Mouse (Mus musculus): Measurements from ENCODE around the gene Otogl. TPM values are rescaled to one million over a fixed set of nuclear protein-coding genes. Genes with fewer than 3 reads are reported as not detected.
"Not testable (repeated sequence)": the region's sequence is repeated elsewhere in the genome, so short reads cannot be mapped to it uniquely, and the experiment has no call there.

The Otogl gene
- polyA plus RNA-seq, 1 experiment: not detected

GRCm38 (mm10) chr10:107813814-107814483, 98.0 kb downstream of the Otogl start:
- no peak for TF ChIP-seq POLR2A (IDR thresholded peaks at IDR 0.05; ENCODE audit: borderline replicate concordance, control insufficient read depth, low read depth, low read length)
- no peak for TF ChIP-seq CTCF (IDR thresholded peaks at IDR 0.05; ENCODE audit: control insufficient read depth, insufficient read depth, low read length)
- no peak overlapping the region for H3K27ac ChIP-seq (ENCODE audit: control insufficient read depth, insufficient read depth, low read depth, low read length, poor library complexity)

DNA sequence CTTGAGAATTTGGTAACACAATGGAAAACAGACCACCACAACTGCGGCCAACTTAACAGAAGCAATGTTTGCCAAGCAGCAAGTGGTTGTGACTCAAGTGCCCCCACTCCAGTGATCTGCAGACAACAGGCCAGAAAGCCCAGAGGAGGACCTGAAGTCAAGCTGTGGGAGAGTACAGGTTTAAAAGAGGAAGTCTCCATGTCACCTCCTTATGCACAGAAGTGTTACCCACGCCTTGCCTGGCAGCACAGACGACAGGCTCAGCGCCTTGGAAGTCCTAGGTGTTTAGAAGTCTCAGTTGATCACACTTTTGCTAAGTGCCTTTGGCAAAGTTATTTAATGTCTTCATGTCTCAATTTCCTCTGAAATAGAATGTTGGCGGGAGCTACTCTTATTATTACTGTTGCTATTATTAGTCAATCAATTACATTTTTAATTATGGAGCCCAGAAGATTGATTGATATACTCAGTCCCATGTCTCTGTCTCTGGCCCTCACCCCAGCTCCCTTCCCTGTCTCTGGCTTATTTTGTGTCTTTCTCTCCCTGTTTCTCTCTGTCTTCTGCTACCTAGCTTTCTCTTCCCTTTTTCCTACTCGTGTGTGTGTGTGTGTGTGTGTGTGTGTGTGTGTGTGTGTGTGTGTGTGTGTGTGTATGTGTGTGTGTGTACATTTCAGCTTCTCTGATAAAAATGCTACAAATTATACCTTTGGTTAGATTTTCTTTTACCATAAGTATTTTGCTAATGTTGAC, 101.1 kb downstream of the Otogl start:
- 34% methylated on average over 6 of the region's 6 CpGs for WGBS
- no peak overlapping the region for H3K4me3 ChIP-seq (replicated peaks; ENCODE audit: control insufficient read depth, low read depth, low read length)
- H3K27ac ChIP-seq (ENCODE audit: control insufficient read depth, insufficient read depth, low read depth, low read length, poor library complexity): no peak overlapping the region
- TF ChIP-seq POLR2A (IDR thresholded peaks at IDR 0.05; ENCODE audit: borderline replicate concordance, control insufficient read depth, low read depth, low read length) (no peak), CTCF (IDR thresholded peaks at IDR 0.05; ENCODE audit: control insufficient read depth, insufficient read depth, low read length) (no peak)
- no peaks in the 10 kb centered on the region for H3K4me1 ChIP-seq (ENCODE audit: control insufficient read depth, insufficient read depth, low read length)

More at GRCm38 (mm10) chr10:107813814-107814483, 98.0 kb downstream of the Otogl start:
- Histone ChIP-seq H3K4me3 (replicated peaks; ENCODE audit: control insufficient read depth, low read depth, low read length) (no peak overlapping the region), H3K4me1 (ENCODE audit: control insufficient read depth, insufficient read depth, low read length) (no peaks in the 10 kb centered on the region)
- 84% methylated on average over 16 of the region's 16 CpGs for WGBS

- TF ChIP-seq CTCF (IDR thresholded peaks at IDR 0.05; ENCODE audit: control insufficient read depth, insufficient read depth, low read length): no peak
- WGBS: 80% methylated on average over 2 of the region's 2 CpGs
- Histone ChIP-seq H3K4me3 (replicated peaks; ENCODE audit: control insufficient read depth, low read depth, low read length) (no peak overlapping the region), H3K4me1 (ENCODE audit: control insufficient read depth, insufficient read depth, low read length) (no peaks in the 10 kb centered on the region), H3K27ac (ENCODE audit: control insufficient read depth, insufficient read depth, low read depth, low read length, poor library complexity) (no peak overlapping the region)
Measured at GRCm38 (mm10) chr10:107805203-107805602, 106.7 kb downstream of the Otogl start.

- H3K4me1 ChIP-seq (ENCODE audit: control insufficient read depth, insufficient read depth, low read length); H3K27ac ChIP-seq (ENCODE audit: control insufficient read depth, insufficient read depth, low read depth, low read length, poor library complexity); H3K4me3 ChIP-seq (replicated peaks; ENCODE audit: control insufficient read depth, low read depth, low read length): not testable (repeated sequence)
- WGBS: 50% methylated on average over 2 of the region's 2 CpGs
Measured at GRCm38 (mm10) chr10:107804285-107804684, 107.6 kb downstream of the Otogl start.

DNA sequence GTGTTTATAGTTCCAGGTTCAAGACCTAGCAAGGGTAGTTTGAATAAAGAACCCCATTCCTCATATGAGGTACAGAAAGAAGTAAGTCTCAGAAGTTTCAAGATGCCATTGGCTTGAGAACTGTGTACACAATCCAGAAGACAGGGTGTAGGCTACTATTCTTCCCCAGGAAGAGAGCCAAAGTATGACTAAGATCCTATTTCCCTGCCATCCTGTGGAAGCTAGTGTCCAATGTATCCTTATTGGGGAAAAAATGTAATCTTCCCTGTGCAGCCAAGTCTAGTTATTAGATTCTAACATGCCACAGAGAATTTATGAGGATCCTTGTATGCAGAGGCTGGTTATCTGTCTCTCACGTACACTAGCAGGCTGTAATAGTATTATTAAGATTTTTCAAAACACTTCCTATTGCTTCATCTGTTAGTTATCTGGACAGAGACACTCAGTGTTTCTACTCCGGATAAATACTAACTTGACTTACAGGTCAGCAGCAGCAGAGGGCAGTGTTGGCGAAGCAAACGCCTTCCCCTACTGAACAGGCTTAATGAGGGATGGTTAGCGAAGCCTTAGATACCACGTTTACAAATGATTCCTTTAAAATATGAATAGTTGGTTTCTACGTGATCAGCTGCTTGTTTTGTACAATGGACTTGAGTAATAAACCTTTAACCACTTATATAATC, 112.1 kb downstream of the Otogl start:
- Histone ChIP-seq H3K27ac (ENCODE audit: control insufficient read depth, insufficient read depth, low read depth, low read length, poor library complexity) (no peak overlapping the region), H3K4me1 (ENCODE audit: control insufficient read depth, insufficient read depth, low read length) (no peaks in the 10 kb centered on the region), H3K4me3 (replicated peaks; ENCODE audit: control insufficient read depth, low read depth, low read length) (no peak overlapping the region)
- 3% methylated on average over 7 of the region's 7 CpGs for WGBS
- TF ChIP-seq CTCF (IDR thresholded peaks at IDR 0.05; ENCODE audit: control insufficient read depth, insufficient read depth, low read length): peak; percentile 58
- TF ChIP-seq POLR2A (IDR thresholded peaks at IDR 0.05; ENCODE audit: borderline replicate concordance, control insufficient read depth, low read depth, low read length): no peak

- Histone ChIP-seq H3K27ac (ENCODE audit: control insufficient read depth, insufficient read depth, low read depth, low read length, poor library complexity) (no peak overlapping the region), H3K4me1 (ENCODE audit: control insufficient read depth, insufficient read depth, low read length) (no peaks in the 10 kb centered on the region), H3K4me3 (replicated peaks; ENCODE audit: control insufficient read depth, low read depth, low read length) (no peak overlapping the region)
- TF ChIP-seq POLR2A (IDR thresholded peaks at IDR 0.05; ENCODE audit: borderline replicate concordance, control insufficient read depth, low read depth, low read length) (no peak), CTCF (IDR thresholded peaks at IDR 0.05; ENCODE audit: control insufficient read depth, insufficient read depth, low read length) (no peak)
- WGBS: 85% methylated on average over 10 of the region's 10 CpGs
Measured at GRCm38 (mm10) chr10:107794812-107795756, 116.8 kb downstream of the Otogl start.

GRCm38 (mm10) chr10:107792491-107792890, 119.4 kb downstream of the Otogl start:
- TF ChIP-seq CTCF (IDR thresholded peaks at IDR 0.05; ENCODE audit: control insufficient read depth, insufficient read depth, low read length): no peak
- no peak for TF ChIP-seq POLR2A (IDR thresholded peaks at IDR 0.05; ENCODE audit: borderline replicate concordance, control insufficient read depth, low read depth, low read length)
- WGBS: 23% methylated on average over 3 of the region's 3 CpGs
- Histone ChIP-seq H3K4me3 (replicated peaks; ENCODE audit: control insufficient read depth, low read depth, low read length) (no peak overlapping the region), H3K27ac (ENCODE audit: control insufficient read depth, insufficient read depth, low read depth, low read length, poor library complexity) (no peak overlapping the region), H3K4me1 (ENCODE audit: control insufficient read depth, insufficient read depth, low read length) (no peaks in the 10 kb centered on the region)

DNA sequence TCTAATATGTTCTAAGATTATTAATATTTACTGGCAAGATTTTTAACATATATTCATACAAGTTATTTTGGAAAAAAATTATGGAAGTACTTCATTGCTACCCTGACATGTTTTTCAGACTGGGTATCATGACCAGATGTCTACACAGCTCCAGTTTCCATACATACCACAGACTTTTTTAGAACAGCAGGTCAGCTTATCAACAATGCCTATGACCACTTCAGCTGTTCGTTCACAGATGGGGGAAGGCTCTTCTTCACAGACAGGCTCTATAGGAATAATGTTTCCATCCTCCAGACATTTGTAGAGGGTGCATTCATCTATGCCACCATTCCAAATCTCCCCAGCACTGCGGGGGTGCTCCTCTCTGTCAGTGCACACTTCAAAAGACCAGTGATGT, 132.4 kb downstream of the Otogl start:
- Histone ChIP-seq H3K4me1 (ENCODE audit: control insufficient read depth, insufficient read depth, low read length) (no peaks in the 10 kb centered on the region), H3K27ac (ENCODE audit: control insufficient read depth, insufficient read depth, low read depth, low read length, poor library complexity) (no peak overlapping the region), H3K4me3 (replicated peaks; ENCODE audit: control insufficient read depth, low read depth, low read length) (no peak overlapping the region)
- no peak for TF ChIP-seq CTCF (IDR thresholded peaks at IDR 0.05; ENCODE audit: control insufficient read depth, insufficient read depth, low read length)
- no peak for TF ChIP-seq POLR2A (IDR thresholded peaks at IDR 0.05; ENCODE audit: borderline replicate concordance, control insufficient read depth, low read depth, low read length)
- WGBS: 65% methylated on average over 2 of the region's 2 CpGs
